Mouse (Mus musculus) brown adipose tissue, adult 24 weeks (tissue): ENCODE data around the gene Pi4ka. TPM values are rescaled to one million over a fixed set of nuclear protein-coding genes. Genes with fewer than 3 reads are reported as not detected.
"Not testable (repeated sequence)": the region's sequence is repeated elsewhere in the genome, so short reads cannot be mapped to it uniquely, and the experiment has no call there.

ENCODE experiments used
- H3K27ac ChIP-seq: fragments of 200-500 bp; replicated peaks from 2 replicates; pipeline ENCODE4 v1.5.1; 2012; ENCODE audit warnings: low read depth, mild to moderate bottlenecking, low read length
- H3K4me1 ChIP-seq: fragments of 200-500 bp; 2 replicates; pipeline ENCODE4 v1.6.1; 2012; ENCODE audit warnings: low read length, mixed read lengths; ENCODE audit not compliant: control insufficient read depth, insufficient read depth, insufficient read length
- H3K4me3 ChIP-seq: fragments of 200-500 bp; 2 replicates; pipeline ENCODE4 v1.5.1; 2012; ENCODE audit warnings: low read depth, mild to moderate bottlenecking, low read length, moderate library complexity; ENCODE audit not compliant: insufficient read depth
- polyA plus RNA-seq: library from polyadenylated mRNA; stranded (reverse); fragments of >200 nt; gene quantifications from 2 replicates; pipeline ENCODE4 v1.2.4, GENCODE M21; 2012; ENCODE audit not compliant: missing spikeins, insufficient read depth, insufficient read length

Pi4ka gene
- polyA plus RNA-seq, 1 experiment: 77.2 TPM

GRCm38 (mm10) chr16:17237634-17238033, 168.5 kb downstream of the Pi4ka start:
- H3K4me3 ChIP-seq: no peak overlapping the region
- H3K4me1 ChIP-seq: peaks cover 18% of the 10 kb centered on the region
- H3K27ac ChIP-seq: no peak overlapping the region

DNA sequence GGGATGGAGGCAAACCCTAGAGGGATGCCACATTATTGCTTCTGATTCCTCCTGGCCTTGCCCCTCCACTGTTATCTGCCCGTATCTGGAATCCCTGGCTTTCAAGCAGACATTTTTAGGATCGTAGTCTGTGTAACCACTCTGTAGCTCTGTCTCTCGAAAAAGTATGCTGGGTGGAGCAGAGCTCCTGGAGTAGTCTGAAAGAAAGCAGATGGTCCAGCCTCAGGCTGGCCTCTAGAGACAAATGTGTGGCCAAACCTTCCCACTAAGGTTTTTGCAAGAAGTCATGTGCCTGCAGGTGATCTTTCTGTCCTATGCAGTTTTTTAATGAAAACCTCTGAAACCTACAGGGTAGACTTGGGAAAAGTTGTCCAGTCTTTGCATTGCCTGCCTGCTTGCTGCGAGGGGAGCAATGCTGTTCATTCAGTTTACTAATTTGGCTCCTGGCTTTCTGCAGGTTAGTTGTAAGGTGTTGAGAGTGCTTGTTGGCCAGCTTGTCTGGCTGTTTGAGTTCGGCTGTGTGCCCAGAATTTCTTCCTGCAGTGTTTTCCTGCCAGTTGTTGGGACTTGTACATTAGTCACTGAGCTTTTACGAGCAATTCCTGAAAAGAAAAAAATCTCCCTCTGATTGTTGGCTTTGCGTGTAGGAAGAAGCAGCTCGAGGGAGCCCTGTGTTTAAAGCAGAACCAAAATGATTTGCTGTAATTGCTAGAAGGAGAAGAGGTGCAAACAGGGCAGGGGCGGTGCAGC, 171.0 kb downstream of the Pi4ka start:
- Histone ChIP-seq H3K4me3 (peak overlapping the region; percentile 65), H3K27ac (no peak overlapping the region), H3K4me1 (peaks cover 18% of the 10 kb centered on the region)

GRCm38 (mm10) chr16:17234499-17234895, 171.6 kb downstream of the Pi4ka start:
- no peak overlapping the region for H3K27ac ChIP-seq
- H3K4me3 ChIP-seq: peak overlapping the region; percentile 65
- peaks cover 18% of the 10 kb centered on the region for H3K4me1 ChIP-seq

- peak overlapping the region; percentile 65 for H3K4me3 ChIP-seq
- H3K4me1 ChIP-seq: peaks cover 18% of the 10 kb centered on the region
- peak overlapping the region; percentile 48 for H3K27ac ChIP-seq
Measured at GRCm38 (mm10) chr16:17233702-17234498, 172.2 kb downstream of the Pi4ka start.

DNA sequence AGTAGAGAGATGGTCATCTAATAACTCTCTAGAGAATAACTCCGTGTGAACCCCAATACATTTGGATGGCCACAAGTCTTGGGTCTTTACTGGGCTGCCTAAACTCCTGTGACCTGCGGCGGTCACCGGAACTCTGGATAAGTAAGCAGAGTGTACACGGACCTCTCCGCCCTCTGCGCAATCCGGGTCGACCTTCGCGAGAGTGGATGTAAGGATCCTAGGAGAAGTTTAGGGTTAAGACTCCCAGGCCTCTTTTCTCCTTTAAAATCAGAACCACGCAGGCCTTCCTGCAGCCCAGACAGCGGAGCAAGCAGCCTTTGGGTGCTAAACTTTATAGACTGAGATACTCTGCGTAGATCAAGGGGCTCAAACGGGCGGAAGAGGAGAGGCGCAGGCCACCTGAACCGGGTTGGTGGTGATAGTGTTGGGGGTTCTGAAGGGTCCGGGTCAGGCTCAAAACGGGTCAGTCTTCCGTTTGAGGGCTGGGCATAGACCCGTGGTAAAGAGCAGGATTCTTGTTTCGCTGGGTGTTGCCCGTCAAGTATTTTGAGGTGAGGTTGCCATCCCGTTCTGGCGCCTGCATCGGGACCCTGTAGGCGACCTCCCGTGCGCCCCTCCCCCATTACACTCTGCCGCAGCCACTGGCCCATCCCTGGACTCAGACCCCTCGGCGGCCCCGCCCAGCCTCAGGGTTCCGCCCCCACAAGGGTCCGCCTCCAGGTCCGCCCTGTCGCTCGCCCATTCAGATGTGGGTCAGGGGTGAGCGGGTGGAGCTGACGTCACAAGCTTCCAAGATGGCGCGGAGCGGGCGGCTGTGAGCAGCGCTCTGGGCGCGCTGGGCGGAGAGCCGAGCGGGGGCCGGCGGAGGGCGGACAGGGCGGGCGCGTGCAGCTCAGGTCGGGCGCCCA, 173.1 kb downstream of the Pi4ka start, which contains the start of gene Hic2:
Hic2 (plus strand) TSS at position 779 of the 908 bp plus-strand sequence.
- Histone ChIP-seq H3K4me1 (peaks cover 18% of the 10 kb centered on the region), H3K4me3 (peak within 1 kb of the TSS; percentile 65), H3K27ac (peak within 1 kb of the TSS; percentile 48)

- H3K27ac ChIP-seq, H3K4me3 ChIP-seq: not testable (repeated sequence)
- peaks cover 18% of the 10 kb centered on the region for H3K4me1 ChIP-seq
Measured at GRCm38 (mm10) chr16:17231523-17231922, 174.6 kb downstream of the Pi4ka start.

Other genes with a start within 250 kb of the Pi4ka start
- gene Ube2l3, start 203.7 kb downstream of the Pi4ka start, polyA plus RNA-seq: 142 and 156 TPM in 2 replicates
- gene Rimbp3, start 197.7 kb downstream of the Pi4ka start, polyA plus RNA-seq: not detected in 2 replicates
- gene Hic2, start 172.7 kb downstream of the Pi4ka start, polyA plus RNA-seq: 0.54 and 0.71 TPM in 2 replicates
- not detected in 2 replicates for gene Tmem191c, start 130.2 kb downstream of the Pi4ka start, polyA plus RNA-seq
- not detected in 2 replicates for gene Serpind1, start 74.9 kb downstream of the Pi4ka start, polyA plus RNA-seq
- 18.4 and 24.4 TPM in 2 replicates for gene Snap29, start 328 bp downstream of the Pi4ka start, polyA plus RNA-seq
- gene Crkl, start 45.7 kb upstream of the Pi4ka start, polyA plus RNA-seq: 9.2 and 13.9 TPM in 2 replicates
- not detected in 2 replicates for gene Aifm3, start 83.3 kb upstream of the Pi4ka start, polyA plus RNA-seq
- 38.0 and 38.2 TPM in 2 replicates for gene Lztr1, start 102.4 kb upstream of the Pi4ka start, polyA plus RNA-seq
- gene Thap7, start 124.8 kb upstream of the Pi4ka start, polyA plus RNA-seq: 19.5 and 21.9 TPM in 2 replicates
- gene Lrrc74b, start 154.9 kb upstream of the Pi4ka start, polyA plus RNA-seq: 0.91 TPM in 1 of 2 replicates, not detected in the other
- 4.6 and 7.6 TPM in 2 replicates for gene P2rx6, start 155.6 kb upstream of the Pi4ka start, polyA plus RNA-seq
- 1.5 TPM in 1 of 2 replicates, not detected in the other for gene Slc7a4, start 176.9 kb upstream of the Pi4ka start, polyA plus RNA-seq
- 10.9 and 20.6 TPM in 2 replicates for gene Smpd4, start 213.0 kb upstream of the Pi4ka start, polyA plus RNA-seq
- gene Ccdc74a, start 240.2 kb upstream of the Pi4ka start, polyA plus RNA-seq: not detected in 2 replicates